Mouse (Mus musculus): ENCODE results near the gene Adpgk. TPM values are rescaled to one million over a fixed set of nuclear protein-coding genes. Genes with fewer than 3 reads are reported as not detected.
"Not testable (repeated sequence)": the region's sequence is repeated elsewhere in the genome, so short reads cannot be mapped to it uniquely, and the experiment has no call there.

Gene Adpgk
- polyA plus RNA-seq, 1 experiment from 2014 or later, result 34.7 TPM

- Histone ChIP-seq H3K27me3 (ENCODE audit: poor library complexity, severe bottlenecking) (no peaks in the 10 kb centered on the region), H3K9me3 (no peaks in the 10 kb centered on the region), H3K36me3 (replicated peaks) (no peaks in the 10 kb centered on the region), H3K27ac (peak overlapping the region; percentile 91), H3K4me3 (peak overlapping the region; percentile 71), H3K4me1 (peaks cover 15% of the 10 kb centered on the region)
- DNase-seq (ENCODE audit: extremely low spot score, low spot score), result no peak
- WGBS, result 13% methylated on average over 15 of the region's 15 CpGs
These were observed 61.4 kb downstream of the Adpgk start for GRCm38 (mm10) chr9:59352586-59353252.

GRCm38 (mm10) chr9:59353253-59353639, 61.9 kb downstream of the Adpgk start, which contains the start of gene Bbs4:
Bbs4 (minus strand) TSS chr9:59353508.
- WGBS, result under 1% methylated on average over 32 of the region's 32 CpGs
- H3K36me3 ChIP-seq (replicated peaks), result no peaks in the 10 kb centered on the region
- H3K27me3 ChIP-seq (ENCODE audit: poor library complexity, severe bottlenecking), result no peaks in the 10 kb centered on the region

GRCm38 (mm10) chr9:59358041-59358440, 66.7 kb downstream of the Adpgk start:
- 57% methylated on average over 1 of the region's 1 CpGs for WGBS
- not testable (repeated sequence) for H3K9me3 ChIP-seq; DNase-seq (ENCODE audit: extremely low spot score, low spot score); H3K4me1 ChIP-seq; H3K4me3 ChIP-seq; H3K27ac ChIP-seq; H3K36me3 ChIP-seq (replicated peaks); H3K27me3 ChIP-seq (ENCODE audit: poor library complexity, severe bottlenecking)

More at GRCm38 (mm10) chr9:59353253-59353639, 61.9 kb downstream of the Adpgk start, which contains the start of gene Bbs4:
- Histone ChIP-seq H3K9me3 (no peaks in the 10 kb centered on the region), H3K27ac (peak within 1 kb of the TSS; percentile 91), H3K4me1 (peaks cover 15% of the 10 kb centered on the region), H3K4me3 (peak within 1 kb of the TSS; percentile 71)
- peak; percentile 93 for DNase-seq (ENCODE audit: extremely low spot score, low spot score)

- H3K36me3 ChIP-seq (replicated peaks); H3K9me3 ChIP-seq; DNase-seq (ENCODE audit: extremely low spot score, low spot score); H3K27me3 ChIP-seq (ENCODE audit: poor library complexity, severe bottlenecking); H3K4me3 ChIP-seq; H3K4me1 ChIP-seq; H3K27ac ChIP-seq: not testable (repeated sequence)
- 75% methylated on average over 2 of the region's 3 CpGs for WGBS
These were observed 69.1 kb downstream of the Adpgk start for GRCm38 (mm10) chr9:59360487-59360886.

- DNase-seq (ENCODE audit: extremely low spot score, low spot score), result no peak
- Histone ChIP-seq H3K36me3 (replicated peaks) (no peaks in the 10 kb centered on the region), H3K9me3 (peaks cover 23% of the 10 kb centered on the region), H3K27ac (no peak overlapping the region), H3K4me3 (no peak overlapping the region), H3K4me1 (no peaks in the 10 kb centered on the region), H3K27me3 (ENCODE audit: poor library complexity, severe bottlenecking) (no peaks in the 10 kb centered on the region)
- WGBS, result 86% methylated on average over 5 of the region's 5 CpGs
These were observed 77.9 kb downstream of the Adpgk start for GRCm38 (mm10) chr9:59369220-59369619.

GRCm38 (mm10) chr9:59369646-59370045, 78.3 kb downstream of the Adpgk start:
- Histone ChIP-seq H3K27ac (no peak overlapping the region), H3K27me3 (ENCODE audit: poor library complexity, severe bottlenecking) (no peaks in the 10 kb centered on the region), H3K9me3 (peaks cover 24% of the 10 kb centered on the region), H3K4me3 (no peak overlapping the region), H3K4me1 (no peaks in the 10 kb centered on the region), H3K36me3 (replicated peaks) (no peaks in the 10 kb centered on the region)
- no peak for DNase-seq (ENCODE audit: extremely low spot score, low spot score)
- 90% methylated on average over 9 of the region's 9 CpGs for WGBS

Other genes starting within 250 kb of the Adpgk start
- gene Bbs4, start 62.0 kb downstream of the Adpgk start, polyA plus RNA-seq (2016; fragmentation: Nextera tagmentation; extraction: Ambion mirVana), result 20.2 and 21.9 TPM in 2 replicates
- gene Arih1, start 195.1 kb downstream of the Adpgk start, polyA plus RNA-seq (2016; fragmentation: Nextera tagmentation; extraction: Ambion mirVana), result 17.3 and 17.8 TPM in 2 replicates
- 41.8 and 42.9 TPM in 2 replicates for gene Hexa, start 248.0 kb downstream of the Adpgk start, polyA plus RNA-seq (2016; fragmentation: Nextera tagmentation; extraction: Ambion mirVana)
- gene Tmem202, start 248.3 kb downstream of the Adpgk start, polyA plus RNA-seq (2016; fragmentation: Nextera tagmentation; extraction: Ambion mirVana), result not detected in 2 replicates

Measured in forebrain, embryonic 10.5 days (tissue).